ENCODE assay signal across 19 mouse cellular contexts in the genomic region with DNA sequence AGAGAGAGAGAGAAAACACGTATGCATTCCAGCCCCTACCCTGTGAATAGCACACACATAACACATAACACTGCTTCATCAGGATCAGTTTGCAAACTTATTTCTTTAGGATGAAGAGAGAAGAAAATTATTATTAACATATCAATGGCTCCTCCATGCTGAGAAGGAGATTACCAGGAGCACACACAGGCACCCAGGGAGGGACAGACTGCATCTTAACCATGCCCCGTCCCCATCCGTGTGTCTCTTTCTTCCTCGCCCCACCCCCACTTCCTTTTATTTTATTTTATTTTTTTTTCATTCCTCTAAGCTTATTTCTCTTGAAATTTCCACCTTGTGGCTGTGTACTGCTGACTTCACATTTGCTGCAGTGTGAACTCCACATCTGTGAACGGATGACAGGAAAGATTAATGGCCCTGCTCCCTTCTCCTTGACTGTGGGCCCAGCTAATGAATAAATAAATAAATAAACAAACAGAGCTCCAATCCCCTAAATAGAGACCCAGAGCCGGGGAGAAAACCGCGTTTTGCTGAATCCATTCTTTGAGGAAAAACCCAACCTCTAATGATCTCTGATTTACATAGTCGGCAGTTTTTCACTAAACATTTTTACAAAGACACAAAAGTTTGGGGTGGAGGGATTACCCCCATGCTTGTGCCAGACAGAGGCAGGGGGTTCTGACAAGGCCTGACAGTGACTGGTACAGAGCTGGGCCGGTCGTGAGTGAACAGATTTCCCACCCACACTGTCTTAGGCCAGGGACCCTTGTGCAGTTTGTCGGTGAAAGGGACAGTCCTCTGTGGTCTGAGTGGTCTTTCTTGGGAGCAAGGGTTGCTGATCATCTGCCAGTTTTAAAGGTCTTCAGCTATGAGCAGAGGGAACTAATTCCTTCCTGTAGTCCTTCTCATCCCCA.
DNase-seq lines count a peak whose midpoint lies in the region; ATAC-seq lines count a peak whose summit lies in the region.
"Had no signal": no experiment of that assay in that cellular context is flagged by ENCODE, and none has a peak within 500 bp of the region (broad histone marks: within the 10 kb centered on the region; RNA-seq: fewer than 3 reads in every experiment).

No protein-coding gene starts in this region.

- WGBS in midbrain, embryonic 12.5 days, result 39% methylated on average over 12 of the region's 12 CpGs
- WGBS in midbrain, embryonic 10.5 days, result 68% methylated on average over 12 of the region's 12 CpGs
- 30% methylated on average over 12 of the region's 12 CpGs for WGBS in hindbrain, embryonic 14.5 days
- 30% methylated on average over 12 of the region's 12 CpGs for WGBS in midbrain, embryonic 14.5 days

- no peak overlapping the region for H3K9ac ChIP-seq in midbrain, embryonic 12.5 days (replicated peaks)
- H3K9ac ChIP-seq in hindbrain, embryonic 14.5 days, result no peak overlapping the region
- no peak overlapping the region for H3K9ac ChIP-seq in midbrain, embryonic 14.5 days (replicated peaks; ENCODE audit: low read length)
- H3K9ac ChIP-seq: forebrain, embryonic 15.5 days had no signal

- peak; percentile 17 for DNase-seq in embryo, embryonic 10.5 days (ENCODE audit: low spot score)
- no peak for DNase-seq in embryo, embryonic 9.5 days (ENCODE audit: extremely low spot score)
- no peak for DNase-seq in midbrain, embryonic 10.5 days (ENCODE audit: low spot score)
- DNase-seq in hindbrain, embryonic 14.5 days (ENCODE audit: low spot score), result peak; percentile 67
- DNase-seq in midbrain, embryonic 14.5 days, result peak; percentile 18
- DNase-seq in cerebellum, adult 9-11 months, result no peak
- DNase-seq in thymus, postnatal 4 days, result no peak
- DNase-seq: adrenal gland, postnatal 10 days; cerebellum, adult 18-20 months; gastrocnemius, postnatal 10 days; heart, adult 18-20 months; heart, postnatal 10 days; heart, postnatal 4 days had no signal

- peaks cover 10% of the 10 kb centered on the region for H3K4me1 ChIP-seq in midbrain, embryonic 12.5 days
- H3K4me1 ChIP-seq in midbrain, embryonic 10.5 days, result peaks cover 12% of the 10 kb centered on the region
- H3K4me1 ChIP-seq in hindbrain, embryonic 14.5 days (replicated peaks; ENCODE audit: control insufficient read depth, insufficient read depth, low read length), result peaks cover 10% of the 10 kb centered on the region; the same call in 1 of the 2 replicates
- H3K4me1 ChIP-seq in midbrain, embryonic 14.5 days (ENCODE audit: control insufficient read depth, insufficient read depth, low read length), result 0 out of 2 replicates have a peak, but pooled peaks cover 3% of the 10 kb centered on the region
- H3K4me1 ChIP-seq: embryonic facial prominence, embryonic 10.5 days; heart, embryonic 10.5 days had no signal

- no peak overlapping the region for H3K4me2 ChIP-seq in midbrain, embryonic 12.5 days (replicated peaks)
- H3K4me2 ChIP-seq in hindbrain, embryonic 14.5 days (replicated peaks), result no peak overlapping the region
- no peak overlapping the region for H3K4me2 ChIP-seq in midbrain, embryonic 14.5 days (ENCODE audit: low read length)
- H3K4me2 ChIP-seq: forebrain, embryonic 15.5 days had no signal

- H3K36me3 ChIP-seq in midbrain, embryonic 12.5 days, result no peaks in the 10 kb centered on the region
- no peaks in the 10 kb centered on the region for H3K36me3 ChIP-seq in midbrain, embryonic 10.5 days
- H3K36me3 ChIP-seq in hindbrain, embryonic 14.5 days (replicated peaks; ENCODE audit: control insufficient read depth, insufficient read depth), result no peaks in the 10 kb centered on the region
- H3K36me3 ChIP-seq in midbrain, embryonic 14.5 days (ENCODE audit: control insufficient read depth, insufficient read depth, low read length), result no peaks in the 10 kb centered on the region
- H3K36me3 ChIP-seq: embryonic facial prominence, embryonic 10.5 days; forebrain, embryonic 15.5 days; heart, embryonic 10.5 days had no signal

- H3K9me3 ChIP-seq in midbrain, embryonic 12.5 days, result no peaks in the 10 kb centered on the region
- no peaks in the 10 kb centered on the region for H3K9me3 ChIP-seq in midbrain, embryonic 10.5 days (replicated peaks)
- no peaks in the 10 kb centered on the region for H3K9me3 ChIP-seq in hindbrain, embryonic 14.5 days (ENCODE audit: control insufficient read depth, low read length)
- no peaks in the 10 kb centered on the region for H3K9me3 ChIP-seq in midbrain, embryonic 14.5 days (ENCODE audit: control insufficient read depth, low read length)
- H3K9me3 ChIP-seq: embryonic facial prominence, embryonic 10.5 days; forebrain, embryonic 15.5 days; heart, embryonic 10.5 days had no signal

- H3K27ac ChIP-seq in midbrain, embryonic 12.5 days (replicated peaks), result 0 out of 2 replicates have a peak overlapping the region, but pooled peaks have one; percentile 5
- H3K27ac ChIP-seq in midbrain, embryonic 10.5 days (replicated peaks), result no peak overlapping the region
- H3K27ac ChIP-seq in hindbrain, embryonic 14.5 days, result peak overlapping the region; percentile 57; the same call in 1 of the 2 replicates
- H3K27ac ChIP-seq in midbrain, embryonic 14.5 days (replicated peaks; ENCODE audit: low read depth, low read length), result no peak overlapping the region
- H3K27ac ChIP-seq: embryonic facial prominence, embryonic 10.5 days; forebrain, embryonic 15.5 days; heart, embryonic 10.5 days had no signal

- H3K4me3 ChIP-seq in midbrain, embryonic 12.5 days, result no peak overlapping the region
- H3K4me3 ChIP-seq in midbrain, embryonic 10.5 days, result no peak overlapping the region
- H3K4me3 ChIP-seq in hindbrain, embryonic 14.5 days (replicated peaks; ENCODE audit: low read length), result no peak overlapping the region
- H3K4me3 ChIP-seq in midbrain, embryonic 14.5 days (replicated peaks; ENCODE audit: low read depth, low read length), result no peak overlapping the region
- H3K4me3 ChIP-seq: embryonic facial prominence, embryonic 10.5 days; forebrain, embryonic 15.5 days; heart, embryonic 10.5 days had no signal

- no peaks in the 10 kb centered on the region for H3K27me3 ChIP-seq in midbrain, embryonic 12.5 days
- H3K27me3 ChIP-seq in midbrain, embryonic 10.5 days (ENCODE audit: low read depth, poor library complexity, severe bottlenecking), result no peaks in the 10 kb centered on the region
- H3K27me3 ChIP-seq in hindbrain, embryonic 14.5 days (ENCODE audit: control insufficient read depth, insufficient read depth, low read length), result no peaks in the 10 kb centered on the region
- no peaks in the 10 kb centered on the region for H3K27me3 ChIP-seq in midbrain, embryonic 14.5 days (ENCODE audit: control insufficient read depth, insufficient read depth, low read length)
- H3K27me3 ChIP-seq: forebrain, embryonic 15.5 days had no signal

- ATAC-seq in midbrain, embryonic 12.5 days (ENCODE audit: low FRiP score, low read depth), result peak; percentile 65
- peak; percentile 62; the same call in 1 of the 2 replicates for ATAC-seq in hindbrain, embryonic 14.5 days (ENCODE audit: low FRiP score)
- no peak for ATAC-seq in midbrain, embryonic 14.5 days (ENCODE audit: low FRiP score, low TSS enrichment)
- ATAC-seq: forebrain, embryonic 15.5 days; inflammation-experienced regulatory T-cells, adult 6 months; intestine, postnatal 0 days had no signal

Comparison
In these comparisons a context has a peak if more than half of its experiments do, and no peak if none do; other contexts are left out.
1. DNase-seq: peak in embryo, embryonic 10.5 days (single experiment), hindbrain, embryonic 14.5 days (single experiment) and midbrain, embryonic 14.5 days (single experiment); none in embryo, embryonic 9.5 days (single experiment), midbrain, embryonic 10.5 days (single experiment), cerebellum, adult 9-11 months (single experiment) and thymus, postnatal 4 days (single experiment).
2. H3K27ac ChIP-seq: peak in midbrain, embryonic 12.5 days (single experiment) and hindbrain, embryonic 14.5 days (single experiment); none in midbrain, embryonic 10.5 days (single experiment) and midbrain, embryonic 14.5 days (single experiment).